Mouse (Mus musculus) brain, embryonic 14.5 days (tissue): ENCODE measurements around the gene Rbmxl2. TPM values are rescaled to one million over a fixed set of nuclear protein-coding genes. Genes with fewer than 3 reads are reported as not detected.

Experiments
- DNase-seq: peaks from one replicate; pipeline ENCODE4 v3.0.0-alpha.2; 2011; ENCODE audit warnings: low read depth
- CTCF ChIP-seq: fragments of 200-500 bp; IDR thresholded peaks from 2 replicates; pipeline ENCODE4 v1.5.1; 2012; ENCODE audit warnings: inconsistent platforms, mild to moderate bottlenecking, moderate library complexity, borderline replicate concordance; ENCODE audit not compliant: insufficient read depth, insufficient read length; ENCODE audit errors: extremely low read depth
- POLR2A ChIP-seq: fragments of 200-500 bp; IDR thresholded peaks from 2 replicates; pipeline ENCODE4 v1.6.1; 2012; ENCODE audit warnings: mild to moderate bottlenecking, inconsistent platforms, borderline replicate concordance; ENCODE audit not compliant: poor library complexity, insufficient read depth, insufficient read length, severe bottlenecking; ENCODE audit errors: extremely low read depth
- polyA plus RNA-seq: library from polyadenylated mRNA; depleted of rRNA; stranded (reverse); fragments of >200 nt; gene quantifications from 2 replicates; pipeline ENCODE4 v1.2.3, GENCODE M21; 2012; rRNA removed

Gene Rbmxl2
- polyA plus RNA-seq, 1 experiment, result not detected

DNA sequence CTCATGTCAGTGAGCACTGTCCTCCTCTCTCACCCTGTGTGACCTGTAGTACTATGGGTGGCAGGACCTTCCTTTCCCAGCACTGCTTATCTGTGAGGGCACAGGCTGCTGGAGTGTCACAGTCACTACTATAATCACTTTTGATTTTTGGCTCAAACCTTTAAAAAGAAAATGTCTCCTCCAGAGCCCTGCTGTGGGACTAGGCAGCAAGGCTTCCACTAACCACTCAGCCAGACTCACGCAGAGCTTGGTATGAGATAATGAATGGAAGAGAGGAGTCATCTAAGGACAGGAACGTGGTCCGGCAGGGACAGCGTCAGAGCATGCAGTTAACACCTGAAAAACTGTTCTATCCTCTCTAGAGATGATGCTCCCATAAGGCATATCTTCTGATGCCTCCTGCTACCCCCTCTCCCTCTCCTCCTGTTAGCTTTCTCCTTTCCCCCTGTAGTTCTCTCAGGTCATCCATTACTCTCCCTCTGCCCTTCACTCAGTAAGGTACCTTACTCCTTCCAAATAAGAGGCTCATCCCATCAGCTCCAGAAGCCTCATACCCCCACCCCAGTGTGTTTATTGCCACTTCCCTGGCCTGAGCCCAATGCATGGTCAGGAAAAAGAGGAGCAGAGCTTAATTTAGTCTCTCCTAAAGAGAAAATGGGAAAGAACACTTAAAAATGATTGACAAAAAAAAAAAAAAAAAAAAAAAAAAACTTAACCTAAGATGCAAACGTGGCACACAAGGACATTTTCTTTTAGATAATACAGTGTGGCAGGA lies 41.2 kb downstream of the Rbmxl2 start:
- DNase-seq, result no peak
- TF ChIP-seq CTCF (no peak), POLR2A (no peak)

DNA sequence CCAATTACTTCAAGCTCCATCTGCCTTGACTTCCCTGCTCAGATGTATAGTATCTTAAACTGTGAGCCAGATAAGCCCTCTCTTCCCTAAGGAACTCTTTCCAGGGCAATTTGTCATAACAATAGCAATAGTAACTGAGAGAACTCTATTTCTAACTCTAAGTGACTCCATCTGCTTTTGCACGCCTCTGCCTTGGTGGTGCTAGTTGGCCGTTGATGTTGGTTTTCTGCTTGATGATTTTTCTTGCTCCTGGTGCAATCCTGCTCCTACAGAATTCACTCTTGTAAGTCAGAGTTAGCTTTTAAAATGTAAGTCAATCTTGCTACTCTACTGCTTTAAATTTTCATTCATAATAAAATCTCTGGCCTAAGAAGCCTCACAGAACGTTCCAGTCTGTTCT lies 44.1 kb downstream of the Rbmxl2 start:
- no peak for DNase-seq

GRCm38 (mm10) chr7:107259936-107260335 lies 50.7 kb downstream of the Rbmxl2 start:
- peak; percentile 31 for DNase-seq
- TF ChIP-seq CTCF (no peak), POLR2A (no peak)

More for the DNA sequence above, 44.1 kb downstream of the Rbmxl2 start:
- no peak for TF ChIP-seq POLR2A
- no peak for TF ChIP-seq CTCF

Other genes with a start within 250 kb of the Rbmxl2 start
- gene Olfr6, start 245.5 kb upstream of the Rbmxl2 start, polyA plus RNA-seq, result not detected in 2 replicates
- gene Olfr711, start 234.0 kb upstream of the Rbmxl2 start, polyA plus RNA-seq, result not detected in 2 replicates
- not detected in 2 replicates for gene Olfr2, start 203.4 kb upstream of the Rbmxl2 start, polyA plus RNA-seq
- gene Olfr713, start 178.3 kb upstream of the Rbmxl2 start, polyA plus RNA-seq, result not detected in 2 replicates
- gene Olfr714, start 138.5 kb upstream of the Rbmxl2 start, polyA plus RNA-seq, result not detected in 2 replicates
- not detected in 2 replicates for gene Olfr17, start 116.2 kb upstream of the Rbmxl2 start, polyA plus RNA-seq
- not detected in 2 replicates for gene Olfr715b, start 99.1 kb upstream of the Rbmxl2 start, polyA plus RNA-seq
- gene Olfr715, start 78.4 kb upstream of the Rbmxl2 start, polyA plus RNA-seq, result not detected in 2 replicates
- not detected in 2 replicates for gene Olfr716, start 71.1 kb upstream of the Rbmxl2 start, polyA plus RNA-seq
- not detected in 2 replicates for gene Nlrp14, start 42.5 kb upstream of the Rbmxl2 start, polyA plus RNA-seq
- gene Syt9, start 161.3 kb downstream of the Rbmxl2 start, polyA plus RNA-seq, result 9.1 and 12.3 TPM in 2 replicates